Mouse (Mus musculus) kidney, adult 2 months (tissue): ENCODE measurements around the gene Hspb9. TPM values are rescaled to one million over a fixed set of nuclear protein-coding genes. Genes with fewer than 3 reads are reported as not detected.

Source experiments
- DNase-seq: peaks from one replicate; pipeline ENCODE4 v3.0.0; 2021
- H3K27ac ChIP-seq: fragments of 200-500 bp; 2 replicates; pipeline ENCODE4 v1.5.1; 2012; ENCODE audit warnings: low read depth, low read length, control low read depth, inconsistent platforms; ENCODE audit not compliant: insufficient read depth
- H3K27me3 ChIP-seq: fragments of 200-500 bp; replicated peaks from 2 replicates; pipeline ENCODE4 v1.6.1; 2012; ENCODE audit warnings: mild to moderate bottlenecking, moderate library complexity, low read length, inconsistent platforms; ENCODE audit not compliant: control insufficient read depth, insufficient read depth
- H3K36me3 ChIP-seq: fragments of 200-500 bp; 2 replicates; pipeline ENCODE4 v1.6.1; 2012; ENCODE audit warnings: mild to moderate bottlenecking, moderate library complexity, low read length, inconsistent platforms; ENCODE audit not compliant: control insufficient read depth, insufficient read depth
- H3K4me1 ChIP-seq: fragments of 200-500 bp; 2 replicates; pipeline ENCODE4 v1.6.1; 2011; ENCODE audit warnings: low read length; ENCODE audit not compliant: control insufficient read depth, insufficient read depth
- H3K4me3 ChIP-seq: fragments of 200-500 bp; 2 replicates; pipeline ENCODE4 v1.5.1; 2011; ENCODE audit warnings: mild to moderate bottlenecking, low read depth, low read length, control low read depth; ENCODE audit not compliant: insufficient read depth
- CTCF ChIP-seq: fragments of 200-500 bp; conservative IDR thresholded peaks from 2 replicates; pipeline ENCODE4 v1.5.1; 2011; ENCODE audit warnings: low read depth, mild to moderate bottlenecking, control low read depth, low read length, moderate library complexity, mixed read lengths; ENCODE audit not compliant: insufficient read depth, insufficient read length
- POLR2A ChIP-seq: fragments of 200-500 bp; IDR thresholded peaks from one replicate; pipeline ENCODE4 v1.6.1; 2011; ENCODE audit warnings: low read depth, low read length, control low read depth
- whole genome bisulfite sequencing: fragments of 180-500 bp; shearing (Covaris S2); methylation state at CpG from one replicate; pipeline ENCODE4 v1.1.7; 2018; 5-methylcytosine and 5-hydroxymethylcytosine counted together
- polyA plus RNA-seq: library from polyadenylated mRNA; depleted of rRNA; stranded (reverse); fragments of >200 nt; gene quantifications from 2 replicates; pipeline ENCODE4 v1.2.3, GENCODE M21; 2012; rRNA removed

The Hspb9 gene
- polyA plus RNA-seq, 1 experiment = 0.48 TPM

DNA sequence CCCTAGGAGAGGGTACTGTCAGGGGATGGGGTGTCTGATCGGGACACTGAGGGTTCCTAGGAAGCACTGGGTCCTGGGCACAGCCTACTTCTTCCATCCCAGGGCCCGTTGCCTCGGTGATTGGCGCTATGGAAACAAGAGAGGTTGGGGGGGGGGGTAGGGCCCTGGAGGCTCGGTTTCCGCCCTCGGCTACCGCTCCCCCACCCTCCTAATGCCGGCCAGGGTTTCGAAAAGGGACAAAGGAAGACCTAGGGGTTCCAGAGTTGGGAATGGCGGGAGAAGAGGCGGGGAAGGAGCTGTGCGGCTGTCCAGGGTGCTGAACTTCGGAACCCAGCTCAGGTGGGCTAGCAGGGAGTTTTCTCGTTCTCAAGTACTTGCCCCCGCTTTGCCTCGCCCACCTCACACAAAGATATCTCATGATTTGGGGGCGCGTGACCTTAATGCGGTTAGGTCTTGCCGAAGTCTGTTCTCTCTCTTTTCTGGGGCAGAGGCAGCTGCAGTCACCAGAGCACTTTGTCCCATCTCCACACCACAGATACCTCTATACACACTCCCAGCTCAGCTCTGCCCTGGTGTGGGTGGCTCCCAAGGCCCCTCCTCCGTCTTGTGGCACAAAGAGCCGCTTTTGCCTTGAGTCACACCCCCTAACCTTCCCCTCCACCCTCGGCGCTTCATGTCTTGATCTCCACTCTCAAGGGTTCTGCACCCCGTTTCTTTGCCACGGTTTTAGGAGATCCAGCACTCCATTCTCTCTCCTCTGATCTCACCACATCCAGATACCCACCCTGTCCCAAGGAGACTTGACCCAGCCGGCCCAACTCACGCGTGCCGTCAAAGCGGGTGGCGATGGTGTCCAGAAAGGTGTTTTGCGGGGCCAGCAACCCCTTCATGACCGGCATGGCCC, 45.3 kb downstream of the Hspb9 start:
- Histone ChIP-seq H3K27ac (no peak overlapping the region), H3K36me3 (no peaks in the 10 kb centered on the region), H3K4me3 (no peak overlapping the region), H3K4me1 (no peaks in the 10 kb centered on the region), H3K27me3 (no peaks in the 10 kb centered on the region)
- no peak for TF ChIP-seq CTCF
- no peak for TF ChIP-seq POLR2A
- DNase-seq = peak; percentile 41
- WGBS = 2% methylated on average over 35 of the region's 35 CpGs

DNA sequence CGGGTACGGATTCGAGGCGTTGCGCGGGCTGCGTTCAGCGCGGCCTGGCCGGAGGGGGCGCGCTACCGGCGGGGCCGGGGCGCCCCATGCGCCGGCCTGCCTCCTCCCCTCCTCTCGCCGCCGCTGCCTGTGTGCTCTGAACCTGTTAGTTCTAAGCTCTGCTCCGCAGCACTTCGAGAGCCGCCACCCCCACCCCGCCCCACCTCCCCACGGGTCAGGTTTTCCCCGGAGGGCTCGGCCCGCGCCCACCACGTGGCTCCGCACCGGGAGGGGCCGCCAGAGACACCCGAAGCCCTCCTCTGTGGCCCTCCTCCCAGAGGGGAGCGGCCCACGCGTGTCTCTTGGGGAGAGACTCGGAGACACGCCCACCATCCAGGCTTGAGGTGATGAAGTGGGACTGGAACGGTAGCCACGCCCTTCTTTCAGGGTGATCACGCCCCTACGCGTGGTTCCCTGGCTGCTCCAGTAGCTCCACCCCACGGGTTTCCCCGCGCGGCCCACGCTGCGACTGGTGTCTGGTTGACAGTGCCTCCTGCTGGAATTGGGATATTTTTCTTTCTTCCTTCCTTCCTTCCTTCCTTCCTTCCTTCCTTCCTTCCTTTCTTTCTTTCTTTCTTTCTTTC, 46.1 kb downstream of the Hspb9 start, which contains the start of gene Kcnh4:
TSS of gene Kcnh4 (minus strand) at position 332 of the 623 bp plus-strand sequence.
- H3K36me3 ChIP-seq = no peaks in the 10 kb centered on the region
- WGBS = 1% methylated on average over 51 of the region's 51 CpGs
- TF ChIP-seq POLR2A = no peak
- 0 out of 2 replicates have a peak, but pooled peaks have one; percentile 12 for TF ChIP-seq CTCF
- no peaks in the 10 kb centered on the region for H3K27me3 ChIP-seq
- no peak within 1 kb of the TSS for H3K27ac ChIP-seq
- no peaks in the 10 kb centered on the region for H3K4me1 ChIP-seq
- H3K4me3 ChIP-seq = no peak within 1 kb of the TSS
- DNase-seq = peak; percentile 51

- Histone ChIP-seq H3K4me3 (peak overlapping the region; percentile 55), H3K27me3 (no peaks in the 10 kb centered on the region), H3K27ac (no peak overlapping the region), H3K36me3 (no peaks in the 10 kb centered on the region), H3K4me1 (0 out of 2 replicates have a peak, but pooled peaks cover 3% of the 10 kb centered on the region)
- WGBS = under 1% methylated on average over 27 of the region's 27 CpGs
- TF ChIP-seq CTCF = peak; percentile 69
- no peak for TF ChIP-seq POLR2A
- DNase-seq = peak; percentile 87
These were observed 47.9 kb downstream of the Hspb9 start for GRCm38 (mm10) chr11:100761547-100762045.

DNA sequence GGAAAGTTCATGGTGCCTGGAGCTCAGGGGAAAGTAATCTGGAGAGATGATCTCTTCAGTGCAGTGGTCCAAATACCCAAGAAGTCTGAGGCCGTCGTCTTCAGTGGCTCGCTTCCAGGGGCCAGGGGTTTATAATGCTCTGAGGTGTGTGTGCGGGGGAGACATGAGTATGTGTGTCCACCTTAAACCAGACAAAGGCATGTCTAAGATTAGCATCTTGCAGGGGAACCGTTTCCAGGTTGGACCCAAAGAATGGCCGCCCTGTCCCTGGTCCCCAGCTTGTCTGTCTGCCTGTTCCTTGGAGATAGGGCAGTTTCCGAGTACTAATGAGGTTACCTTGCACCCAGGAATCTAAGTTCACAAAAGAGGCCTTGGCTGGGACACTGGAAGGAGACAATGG, 49.2 kb downstream of the Hspb9 start, which contains the start of gene Hcrt:
TSS of gene Hcrt (minus strand) at position 101 of the 400 bp plus-strand sequence.
- H3K27ac ChIP-seq = no peak within 1 kb of the TSS
- peak within 1 kb of the TSS; percentile 55 for H3K4me3 ChIP-seq
- no peak for DNase-seq
- no peaks in the 10 kb centered on the region for H3K36me3 ChIP-seq
- H3K4me1 ChIP-seq = peaks cover 7% of the 10 kb centered on the region; the same call in 1 of the 2 replicates
- TF ChIP-seq POLR2A = no peak
- TF ChIP-seq CTCF = no peak
- WGBS = 77% methylated on average over 7 of the region's 7 CpGs
- no peaks in the 10 kb centered on the region for H3K27me3 ChIP-seq

Other genes with a start within 250 kb of the Hspb9 start
- gene Klhl11, start 241.1 kb upstream of the Hspb9 start, polyA plus RNA-seq = 2.3 and 3.3 TPM in 2 replicates
- gene Acly, start 185.8 kb upstream of the Hspb9 start, polyA plus RNA-seq = 181 and 191 TPM in 2 replicates
- gene Ttc25, start 168.2 kb upstream of the Hspb9 start, polyA plus RNA-seq = 0.84 and 1.4 TPM in 2 replicates
- gene Cnp, start 138.9 kb upstream of the Hspb9 start, polyA plus RNA-seq = 10.5 and 13.5 TPM in 2 replicates
- 60.5 and 63.1 TPM in 2 replicates for gene Nkiras2, start 94.6 kb upstream of the Hspb9 start, polyA plus RNA-seq
- gene Dnajc7, start 93.7 kb upstream of the Hspb9 start, polyA plus RNA-seq = 30.0 and 45.6 TPM in 2 replicates
- gene Zfp385c, start 21.4 kb upstream of the Hspb9 start, polyA plus RNA-seq = 0.14 and 0.34 TPM in 2 replicates
- gene Dhx58, start 9.6 kb upstream of the Hspb9 start, polyA plus RNA-seq = 3.7 and 6.2 TPM in 2 replicates
- 25.9 and 29.0 TPM in 2 replicates for gene Kat2a, start 1.4 kb upstream of the Hspb9 start, polyA plus RNA-seq
- 445 and 472 TPM in 2 replicates for gene Rab5c, start 24.4 kb downstream of the Hspb9 start, polyA plus RNA-seq
- 0.04 and 0.08 TPM in 2 replicates for gene Kcnh4, start 46.1 kb downstream of the Hspb9 start, polyA plus RNA-seq
- not detected in 2 replicates for gene Hcrt, start 49.1 kb downstream of the Hspb9 start, polyA plus RNA-seq
- gene Ghdc, start 57.1 kb downstream of the Hspb9 start, polyA plus RNA-seq = 30.4 and 31.8 TPM in 2 replicates
- gene Stat5b, start 136.9 kb downstream of the Hspb9 start, polyA plus RNA-seq = 23.2 and 24.0 TPM in 2 replicates
- gene Stat5a, start 145.5 kb downstream of the Hspb9 start, polyA plus RNA-seq = 15.8 and 16.6 TPM in 2 replicates
- gene Stat3, start 225.7 kb downstream of the Hspb9 start, polyA plus RNA-seq = 55.5 and 57.2 TPM in 2 replicates